Mouse (Mus musculus): ENCODE measurements at regions not wholly inside any gene's neighbourhood (a gene's known extent, or its start where the extent isn't known, plus 50 kb on each side); places are given as distances from the start of the nearest gene placed in this dataset.

GRCm38 (mm10) chr9:14203768-14204416, 71.0 kb upstream of the Sesn3 start:
- TF ChIP-seq CTCF (IDR thresholded peaks at IDR 0.05; ENCODE audit: insufficient read depth, low read depth, low read length) (no peak), POLR2A (IDR thresholded peaks at IDR 0.05; ENCODE audit: insufficient read depth, low read depth, low read length) (no peak)
